Mouse (Mus musculus) small intestine, adult 2 months (tissue): ENCODE measurements at regions not wholly inside any gene's neighbourhood (a gene's known extent, or its start where the extent isn't known, plus 50 kb on each side); places are given as distances from the start of the nearest gene placed in this dataset.

Experiments used
- H3K27ac ChIP-seq: fragments of 200-500 bp; 2 replicates; pipeline ENCODE4 v1.5.1; 2012; ENCODE audit warnings: low read depth, low read length, control low read depth, inconsistent platforms; ENCODE audit not compliant: insufficient read depth
- H3K27me3 ChIP-seq: fragments of 200-500 bp; 2 replicates; pipeline ENCODE4 v1.6.1; 2012; ENCODE audit warnings: mild to moderate bottlenecking, moderate library complexity, low read length, inconsistent platforms; ENCODE audit not compliant: control insufficient read depth, insufficient read depth
- H3K36me3 ChIP-seq: fragments of 200-500 bp; 2 replicates; pipeline ENCODE4 v1.6.1; 2012; ENCODE audit warnings: mild to moderate bottlenecking, low read length, control low read depth, inconsistent platforms; ENCODE audit not compliant: control insufficient read depth, insufficient read depth
- H3K4me1 ChIP-seq: fragments of 200-500 bp; 2 replicates; pipeline ENCODE4 v1.6.1; 2012; ENCODE audit warnings: low read length, inconsistent platforms, mixed read lengths; ENCODE audit not compliant: control insufficient read depth, insufficient read depth, insufficient read length
- H3K4me3 ChIP-seq: fragments of 200-500 bp; 2 replicates; pipeline ENCODE4 v1.5.1; 2012; ENCODE audit warnings: low read depth, mild to moderate bottlenecking, control low read depth, inconsistent platforms, low read length, moderate library complexity
- CTCF ChIP-seq: fragments of 200-500 bp; IDR thresholded peaks from 2 replicates; pipeline ENCODE4 v1.5.1; 2012; ENCODE audit warnings: low read depth, mild to moderate bottlenecking, control low read depth, inconsistent platforms, low read length, moderate library complexity, mixed read lengths; ENCODE audit not compliant: insufficient replicate concordance, insufficient read length; ENCODE audit errors: extremely low read depth
- POLR2A ChIP-seq: fragments of 200-500 bp; IDR thresholded peaks from 2 replicates; pipeline ENCODE4 v1.6.1; 2012; ENCODE audit warnings: low read depth, mild to moderate bottlenecking, control low read depth, inconsistent platforms, low read length, moderate library complexity
- WGBS: fragments of 180-500 bp; shearing (Covaris S2); methylation state at CpG from one replicate; pipeline ENCODE4 v1.1.7; 2018; 5-methylcytosine and 5-hydroxymethylcytosine counted together

DNA sequence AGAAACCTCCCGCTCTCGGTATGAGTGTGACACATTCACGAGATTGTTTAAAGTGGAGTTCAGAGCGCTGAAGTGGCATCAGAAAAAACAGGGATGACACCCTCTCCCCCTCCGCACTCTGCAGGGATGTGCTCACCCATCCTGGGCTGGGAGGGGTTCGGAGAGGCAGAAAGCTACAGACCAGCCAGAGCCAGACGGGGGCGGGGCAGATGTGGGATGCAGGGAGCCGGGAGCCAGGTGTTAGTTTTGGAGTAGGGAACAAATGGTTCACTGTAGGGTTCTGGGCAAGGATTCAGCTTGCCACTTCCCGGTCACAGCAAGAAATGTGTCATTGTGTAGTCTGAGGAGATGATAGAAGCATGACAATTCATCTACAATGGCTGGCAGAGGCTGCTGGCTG, 442.8 kb downstream of the Matn1 start:
- TF ChIP-seq POLR2A: no peak
- no peak for TF ChIP-seq CTCF
- Histone ChIP-seq H3K4me3 (no peak overlapping the region), H3K36me3 (no peaks in the 10 kb centered on the region), H3K4me1 (no peaks in the 10 kb centered on the region), H3K27ac (no peak overlapping the region), H3K27me3 (no peaks in the 10 kb centered on the region)
- WGBS: 83% methylated on average over 10 of the region's 10 CpGs

DNA sequence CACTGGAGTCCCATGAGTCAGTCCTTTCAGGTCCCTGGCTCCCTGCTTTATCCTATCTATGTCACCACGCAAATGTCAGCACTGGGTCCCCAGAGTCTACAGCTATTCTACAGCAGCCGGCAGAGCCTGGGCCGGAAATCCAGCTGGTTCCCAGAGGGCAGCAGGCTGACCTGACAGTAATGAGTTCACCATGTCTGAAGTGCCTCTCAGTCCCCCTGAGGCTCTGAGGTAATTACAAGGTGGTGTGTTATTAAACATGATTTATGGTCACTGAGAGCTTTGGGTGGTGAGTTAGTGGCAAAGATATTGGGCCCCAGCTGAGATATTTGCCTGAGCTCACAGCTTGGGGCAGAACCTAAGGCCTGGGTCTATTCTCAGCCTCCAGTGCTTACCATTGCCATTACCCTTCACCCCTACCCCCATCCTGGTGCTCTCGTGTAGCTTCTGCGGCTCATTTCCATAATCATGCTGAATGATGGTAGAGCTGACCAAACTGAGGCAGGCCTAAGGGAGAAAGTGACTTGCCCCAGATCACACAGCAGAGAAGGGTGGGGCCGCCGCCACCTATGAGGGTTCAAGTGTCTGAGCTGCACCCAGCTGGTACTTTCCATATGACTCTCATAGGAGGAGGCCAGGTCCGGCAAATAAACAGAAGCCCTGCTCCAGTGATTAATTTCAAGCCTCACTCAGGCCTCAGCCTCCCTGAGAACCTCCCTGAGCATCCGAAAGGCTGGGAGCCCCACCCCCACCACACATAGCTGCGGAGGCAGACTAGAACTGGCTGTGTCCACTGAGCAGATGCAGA, 446.8 kb downstream of the Ptpru start:
- Histone ChIP-seq H3K4me1 (no peaks in the 10 kb centered on the region), H3K27ac (no peak overlapping the region), H3K36me3 (no peaks in the 10 kb centered on the region), H3K4me3 (no peak overlapping the region), H3K27me3 (no peaks in the 10 kb centered on the region)
- no peak for TF ChIP-seq CTCF
- TF ChIP-seq POLR2A: no peak
- WGBS: 33% methylated on average over 10 of the region's 10 CpGs

DNA sequence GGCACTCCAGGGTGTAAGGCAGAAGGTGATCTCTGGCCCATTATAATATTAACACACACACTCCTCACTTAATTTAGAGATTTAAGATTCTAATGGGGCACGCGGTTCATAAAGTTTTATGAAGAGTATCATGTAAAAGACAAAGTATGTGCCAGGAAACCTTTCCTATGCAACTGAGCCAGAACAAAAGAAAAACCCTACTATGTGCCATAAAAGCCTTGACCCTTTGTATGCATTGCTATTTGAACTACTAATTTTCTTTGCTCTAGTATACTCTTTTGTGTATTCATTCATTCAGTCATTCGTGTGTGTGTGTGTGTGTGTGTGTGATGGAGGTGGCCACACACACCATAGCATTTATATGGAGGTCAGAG, 446.2 kb downstream of the Ptpru start:
- WGBS: 84% methylated on average over 3 of the region's 3 CpGs
- Histone ChIP-seq H3K27ac (no peak overlapping the region), H3K27me3 (no peaks in the 10 kb centered on the region)

DNA sequence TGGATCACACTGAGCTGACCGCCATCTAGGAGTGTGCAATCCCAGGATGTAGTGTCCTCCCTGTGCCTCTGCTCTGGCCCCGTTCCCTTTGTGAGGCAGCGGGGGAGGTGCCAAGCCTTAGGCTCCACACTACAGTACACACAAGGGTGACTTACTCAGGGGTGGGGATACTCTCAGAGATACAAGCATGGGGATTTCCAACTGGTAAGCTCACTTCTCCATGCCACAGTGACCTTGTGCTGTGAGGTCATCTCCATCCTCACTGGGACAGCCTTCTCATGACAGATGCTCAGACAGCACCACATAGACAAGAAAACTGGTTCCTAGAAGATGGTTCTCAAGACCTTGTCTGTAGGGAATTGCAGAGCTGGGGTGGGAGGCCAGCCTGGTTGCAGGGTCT, 445.6 kb downstream of the Ptpru start:
- no peaks in the 10 kb centered on the region for H3K4me1 ChIP-seq
- H3K4me3 ChIP-seq: no peak overlapping the region
- WGBS: 81% methylated on average over 3 of the region's 3 CpGs
- no peak for TF ChIP-seq CTCF
- TF ChIP-seq POLR2A: no peak
- no peaks in the 10 kb centered on the region for H3K36me3 ChIP-seq
- no peaks in the 10 kb centered on the region for H3K27me3 ChIP-seq
- H3K27ac ChIP-seq: no peak overlapping the region

More for the DNA sequence above, 446.2 kb downstream of the Ptpru start:
- TF ChIP-seq POLR2A: no peak
- no peak for TF ChIP-seq CTCF
- Histone ChIP-seq H3K4me3 (no peak overlapping the region), H3K36me3 (no peaks in the 10 kb centered on the region), H3K4me1 (no peaks in the 10 kb centered on the region)

DNA sequence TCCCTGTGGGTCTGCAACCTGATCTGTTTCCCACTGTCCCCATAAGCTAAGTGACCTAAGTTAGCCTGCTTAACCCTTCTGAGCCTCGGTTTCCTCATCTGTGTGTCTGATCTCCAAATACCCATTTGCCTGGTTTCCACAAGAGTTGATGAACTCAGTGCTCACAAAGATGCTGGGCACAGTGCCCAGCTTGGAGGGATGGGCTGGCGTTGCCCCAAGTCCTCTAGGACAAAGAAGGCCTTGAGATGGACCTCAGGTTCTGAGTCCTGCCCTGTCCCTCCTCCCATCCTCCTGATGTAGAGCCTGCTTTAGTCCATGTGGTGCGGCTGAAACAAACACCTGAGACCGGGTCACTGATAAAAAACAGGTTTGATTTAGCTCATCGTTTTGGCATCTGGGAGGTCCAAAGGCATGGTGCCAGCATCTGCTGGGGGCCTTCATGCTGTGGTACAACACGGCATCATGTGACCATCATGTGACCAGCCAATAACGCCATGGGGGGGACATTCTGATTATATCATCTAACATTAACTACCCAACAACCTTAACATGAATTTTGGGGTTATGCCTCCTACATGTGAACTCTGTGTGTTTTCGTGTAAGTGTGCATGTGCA, 441.8 kb downstream of the Ptpru start:
- no peak overlapping the region for H3K27ac ChIP-seq
- H3K4me1 ChIP-seq: no peaks in the 10 kb centered on the region

DNA sequence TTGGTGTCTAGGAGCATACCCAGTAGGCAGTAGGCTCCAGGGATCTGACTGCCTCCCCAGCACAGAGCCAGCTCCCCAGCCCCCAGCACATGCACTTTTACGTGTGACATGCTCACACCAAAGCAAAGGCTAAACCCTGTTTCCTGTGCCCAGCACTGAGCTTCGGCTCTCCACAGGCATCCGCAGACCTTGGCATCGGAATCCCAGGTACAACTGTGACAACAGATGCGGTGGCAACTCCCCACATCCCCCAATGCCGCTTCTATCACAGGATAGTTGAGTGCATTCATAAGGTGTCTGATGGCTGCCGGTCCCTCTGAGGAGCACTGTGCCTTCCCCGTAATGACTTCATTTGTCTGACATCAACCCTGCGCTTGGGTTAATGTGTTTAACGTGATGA, 440.9 kb downstream of the Ptpru start:
- Histone ChIP-seq H3K27me3 (no peaks in the 10 kb centered on the region), H3K4me1 (no peaks in the 10 kb centered on the region), H3K36me3 (no peaks in the 10 kb centered on the region), H3K27ac (no peak overlapping the region), H3K4me3 (no peak overlapping the region)
- WGBS: 86% methylated on average over 10 of the region's 10 CpGs
- TF ChIP-seq CTCF (no peak), POLR2A (no peak)

More for the DNA sequence above, 441.8 kb downstream of the Ptpru start:
- TF ChIP-seq POLR2A (no peak), CTCF (no peak)
- H3K27me3 ChIP-seq: no peaks in the 10 kb centered on the region
- 69% methylated on average over 8 of the region's 8 CpGs for WGBS
- H3K4me3 ChIP-seq: no peak overlapping the region
- no peaks in the 10 kb centered on the region for H3K36me3 ChIP-seq

DNA sequence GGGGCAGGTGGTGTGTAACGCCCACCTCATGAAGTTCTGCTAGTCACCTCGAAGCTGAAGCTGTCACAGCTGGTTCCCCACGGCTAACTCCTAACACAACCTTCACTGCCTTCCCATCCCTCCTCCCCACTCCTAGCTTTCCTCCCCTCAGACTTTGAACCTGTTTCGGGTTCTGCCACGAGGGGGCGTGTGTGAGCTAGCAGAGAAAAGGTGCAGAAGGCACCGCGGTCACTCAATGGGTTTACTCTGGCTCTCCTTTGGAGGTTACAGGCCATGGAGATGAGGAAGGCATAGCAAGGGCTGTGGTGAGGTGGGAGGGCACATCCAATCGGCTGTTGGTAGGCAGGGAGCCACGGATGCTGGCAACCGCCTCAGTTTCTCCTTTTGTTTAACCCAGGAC, 437.3 kb downstream of the Ptpru start:
- WGBS: 26% methylated on average over 11 of the region's 11 CpGs
- H3K36me3 ChIP-seq: no peaks in the 10 kb centered on the region
- H3K4me1 ChIP-seq: no peaks in the 10 kb centered on the region
- no peaks in the 10 kb centered on the region for H3K27me3 ChIP-seq
- TF ChIP-seq POLR2A (no peak), CTCF (peak; percentile 50; the same call in 1 of the 2 replicates)
- H3K27ac ChIP-seq: no peak overlapping the region
- H3K4me3 ChIP-seq: no peak overlapping the region
